Mouse (Mus musculus): Measurements from ENCODE around the gene Cntn5. TPM values are rescaled to one million over a fixed set of nuclear protein-coding genes. Genes with fewer than 3 reads are reported as not detected.

Gene Cntn5
- total RNA-seq (2012; rRNA removed), result not detected in 2 replicates
- not detected in 2 replicates for total RNA-seq (2014; rRNA removed)
- not detected in 2 replicates for polyA plus RNA-seq (2012; ENCODE audit: insufficient read length, low read depth)

DNA sequence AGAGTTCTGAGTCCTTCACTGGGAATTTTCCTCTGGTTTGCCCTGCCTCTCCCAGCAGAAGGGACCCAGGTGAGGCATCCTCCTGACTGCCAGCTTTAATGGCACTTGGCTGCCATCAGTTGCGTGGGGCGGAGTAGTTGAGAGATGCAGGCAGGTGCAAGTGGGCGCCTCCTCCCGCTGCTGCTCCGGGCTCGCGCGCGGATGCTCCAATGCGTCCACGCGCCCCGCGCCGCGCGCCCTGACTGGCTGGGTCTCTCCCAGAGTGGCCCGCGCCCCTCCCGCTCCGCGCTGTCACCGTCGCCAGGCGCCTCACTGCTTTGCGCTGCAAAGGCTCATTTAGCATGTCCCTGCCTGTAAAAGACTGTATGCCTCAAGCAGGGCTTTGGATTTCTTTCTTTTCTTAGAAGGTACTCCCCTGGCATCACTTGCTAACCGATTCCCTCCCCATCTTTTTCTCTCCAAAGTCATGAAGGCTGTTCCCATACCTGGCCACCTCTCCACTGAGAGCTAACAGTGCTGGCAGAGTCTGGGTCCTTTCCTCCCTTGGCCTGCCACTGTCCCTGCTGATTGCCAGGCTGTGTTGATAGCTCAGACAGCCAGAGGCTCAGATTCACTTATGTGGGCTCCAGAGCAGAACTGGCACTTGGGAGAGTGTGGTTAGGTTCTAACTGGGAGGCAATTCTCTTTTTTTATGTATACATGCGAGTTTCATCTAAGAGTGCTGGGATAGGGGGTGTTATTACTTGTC lies at the start of gene Cntn5:
Gene Cntn5, minus strand, starts transcription at position 160 of the 748 bp plus-strand sequence.
- Histone ChIP-seq H3K27me3 (replicated peaks) (no peaks in the 10 kb centered on the region), H3K36me3 (replicated peaks in 1 of 2; ENCODE audit: control insufficient read depth in 1 of 2, insufficient read depth in 1 of 2, low read length in 1 of 2) (no peaks in the 10 kb centered on the region), H3K9ac (ENCODE audit: insufficient read depth, low read depth) (no peak within 1 kb of the TSS), H3K27ac (ENCODE audit: insufficient read depth, low read depth) (no peak within 1 kb of the TSS), H3K4me3 (replicated peaks in 1 of 3; ENCODE audit: low read depth in 2 of 3, low read length in 2 of 3, poor library complexity in 1 of 3) (no peak within 1 kb of the TSS), H3K4me1 (ENCODE audit: control insufficient read depth in 1 of 2, insufficient read depth in 2 of 2) (peaks cover 0 to 1% of the 10 kb centered on the region in 2 experiments; a peak in 2 of 4 replicates), H3K9me3 (replicated peaks; ENCODE audit: low read length) (no peaks in the 10 kb centered on the region), H3K4me2 (ENCODE audit: insufficient read depth, low read depth, poor library complexity, severe bottlenecking) (no peak within 1 kb of the TSS), H3K79me2 (replicated peaks; ENCODE audit: control insufficient read depth, extremely low read depth, insufficient read depth, poor library complexity, severe bottlenecking) (no peaks in the 10 kb centered on the region)
- TF ChIP-seq MAZ (IDR thresholded peaks at IDR 0.05; ENCODE audit: low read depth, low read length), result no peak
- TF ChIP-seq POLR2A (IDR thresholded peaks at IDR 0.05; ENCODE audit: low read depth, low read length), result no peak
- no peak for TF ChIP-seq IRF4 (IDR thresholded peaks at IDR 0.05; ENCODE audit: low read depth, low read length)
- no peak for TF ChIP-seq HCFC1 (IDR thresholded peaks at IDR 0.05; ENCODE audit: low read depth, low read length)
- TF ChIP-seq ZMIZ1 (IDR thresholded peaks at IDR 0.05; ENCODE audit: low read depth, low read length), result no peak
- TF ChIP-seq RCOR1 (conservative IDR thresholded peaks at IDR 0.05; ENCODE audit: low read depth, low read length), result no peak
- no peak for TF ChIP-seq JUND (conservative IDR thresholded peaks at IDR 0.05; ENCODE audit: low read depth, low read length)
- in situ Hi-C loops (cut with MboI; ENCODE audit: low pct_ligation_motif_present, low pct_unique_long_range_greater_than_20kb, low sequenced_read_pairs) (no loop called here), dilution Hi-C loops (cut with MboI; ENCODE audit: extremely low pct_ligation_motif_present, extremely low pct_unique_long_range_greater_than_20kb, low sequenced_read_pairs) (no loop called here)
- DNase-seq (ENCODE audit: extremely low read depth), result no peak

DNA sequence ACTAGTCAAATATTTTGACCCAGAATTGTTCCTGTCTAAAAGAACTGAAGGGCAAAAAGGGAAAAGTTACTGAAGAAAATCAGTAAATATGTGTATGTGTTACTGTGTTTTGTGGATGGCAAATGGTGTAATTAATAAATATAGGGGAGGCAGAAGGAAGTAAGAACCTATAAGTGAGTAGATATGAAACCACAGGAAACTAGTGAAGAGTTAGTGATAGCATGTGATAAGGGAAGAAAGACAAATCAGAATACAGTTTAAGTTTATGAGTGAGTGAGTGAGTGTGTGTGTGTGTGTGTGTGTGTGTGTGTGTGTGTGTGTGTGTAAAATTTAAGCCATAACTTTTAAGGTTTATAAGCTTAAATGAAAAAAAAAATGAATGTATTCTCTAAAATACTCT lies 45.9 kb upstream of the Cntn5 start:
- Histone ChIP-seq H3K9ac (ENCODE audit: insufficient read depth, low read depth) (no peak overlapping the region), H3K79me2 (replicated peaks; ENCODE audit: control insufficient read depth, extremely low read depth, insufficient read depth, poor library complexity, severe bottlenecking) (no peaks in the 10 kb centered on the region), H3K27ac (ENCODE audit: insufficient read depth, low read depth) (no peak overlapping the region), H3K9me3 (replicated peaks; ENCODE audit: low read length) (no peaks in the 10 kb centered on the region), H3K4me3 (replicated peaks in 1 of 3; ENCODE audit: low read depth in 2 of 3, low read length in 2 of 3, poor library complexity in 1 of 3) (no peak overlapping the region), H3K4me1 (ENCODE audit: control insufficient read depth in 1 of 2, insufficient read depth in 2 of 2) (no peaks in the 10 kb centered on the region), H3K36me3 (replicated peaks in 1 of 2; ENCODE audit: control insufficient read depth in 1 of 2, insufficient read depth in 1 of 2, low read length in 1 of 2) (no peaks in the 10 kb centered on the region), H3K27me3 (replicated peaks) (no peaks in the 10 kb centered on the region), H3K4me2 (ENCODE audit: insufficient read depth, low read depth, poor library complexity, severe bottlenecking) (no peak overlapping the region)
- no peak for TF ChIP-seq IRF4 (IDR thresholded peaks at IDR 0.05; ENCODE audit: low read depth, low read length)
- no peak for TF ChIP-seq TCF12 (IDR thresholded peaks at IDR 0.05; ENCODE audit: low read depth, low read length)
- TF ChIP-seq ZKSCAN1 (IDR thresholded peaks at IDR 0.05; ENCODE audit: borderline replicate concordance, low read depth, low read length), result no peak
- no peak for TF ChIP-seq CHD1 (IDR thresholded peaks at IDR 0.05; ENCODE audit: low read depth, low read length)
- TF ChIP-seq MAZ (IDR thresholded peaks at IDR 0.05; ENCODE audit: low read depth, low read length), result no peak
- TF ChIP-seq E2F4 (IDR thresholded peaks at IDR 0.05; ENCODE audit: insufficient replicate concordance, low read depth, low read length), result no peak
- no peak for TF ChIP-seq MXI1 (IDR thresholded peaks at IDR 0.05; ENCODE audit: low read depth, low read length)
- TF ChIP-seq RCOR1 (conservative IDR thresholded peaks at IDR 0.05; ENCODE audit: low read depth, low read length), result no peak
- no peak for TF ChIP-seq UBTF (IDR thresholded peaks at IDR 0.05; ENCODE audit: low read depth, low read length)
- no peak for TF ChIP-seq JUND (conservative IDR thresholded peaks at IDR 0.05; ENCODE audit: low read depth, low read length)
- TF ChIP-seq HCFC1 (IDR thresholded peaks at IDR 0.05; ENCODE audit: low read depth, low read length), result no peak
- TF ChIP-seq ZMIZ1 (IDR thresholded peaks at IDR 0.05; ENCODE audit: low read depth, low read length), result no peak
- TF ChIP-seq KAT2A (IDR thresholded peaks at IDR 0.05; ENCODE audit: insufficient replicate concordance, low read length), result no peak
- TF ChIP-seq USF2 (conservative IDR thresholded peaks at IDR 0.05; ENCODE audit: low read depth, low read length), result no peak
- TF ChIP-seq ELF1 (IDR thresholded peaks at IDR 0.05; ENCODE audit: low read depth, low read length), result no peak
- TF ChIP-seq POLR2A (IDR thresholded peaks at IDR 0.05; ENCODE audit: low read depth, low read length), result no peak
- no peak for TF ChIP-seq NELFE (IDR thresholded peaks at IDR 0.05; ENCODE audit: low read depth, low read length)
- no peak for TF ChIP-seq SIN3A (IDR thresholded peaks at IDR 0.05; ENCODE audit: low read length)
- in situ Hi-C loops (cut with MboI; ENCODE audit: low pct_ligation_motif_present, low pct_unique_long_range_greater_than_20kb, low sequenced_read_pairs) (no loop called here), dilution Hi-C loops (cut with MboI; ENCODE audit: extremely low pct_ligation_motif_present, extremely low pct_unique_long_range_greater_than_20kb, low sequenced_read_pairs) (no loop called here)
- no peak for DNase-seq (ENCODE audit: extremely low read depth)

Data from CH12.LX (cell line).